Mouse (Mus musculus) myocyte (in vitro differentiated cells): ENCODE data around the gene Olfr1373. TPM values are rescaled to one million over a fixed set of nuclear protein-coding genes. Genes with fewer than 3 reads are reported as not detected.
A peak's percentile ranks its signal among the peaks of the same experiment; 100 is the strongest.

ENCODE experiments used
- H3K27me3 ChIP-seq: one replicate; pipeline ENCODE4 v1.6.1; 2011; ENCODE audit not compliant: control insufficient read depth, insufficient read depth, insufficient read length
- H3K36me3 ChIP-seq: one replicate; pipeline ENCODE4 v1.6.1; 2011; ENCODE audit not compliant: control insufficient read depth, insufficient read depth
- H3K4me2 ChIP-seq: one replicate; pipeline ENCODE4 v1.6.1; 2011; ENCODE audit warnings: low read depth, control low read depth
- H3K4me3 ChIP-seq: one replicate; pipeline ENCODE4 v1.5.1; 2011; ENCODE audit warnings: mild to moderate bottlenecking, control low read depth, moderate library complexity
- H3K79me2 ChIP-seq: one replicate; pipeline ENCODE4 v1.6.1; 2011; ENCODE audit not compliant: control insufficient read depth, insufficient read depth
- H3ac ChIP-seq: one replicate; pipeline ENCODE4 v1.6.1; 2011; ENCODE audit not compliant: control insufficient read depth, insufficient read length
- CEBPB ChIP-seq: IDR thresholded peaks from 2 replicates; pipeline ENCODE4 v1.6.1; 2011; ENCODE audit warnings: mild to moderate bottlenecking, moderate library complexity; ENCODE audit not compliant: poor library complexity, insufficient read depth, severe bottlenecking
- E2F4 ChIP-seq: IDR thresholded peaks from one replicate; pipeline ENCODE4 v1.6.1; 2011; ENCODE audit warnings: mild to moderate bottlenecking, control low read depth, moderate library complexity; ENCODE audit not compliant: insufficient read depth
- MAX ChIP-seq: IDR thresholded peaks from one replicate; pipeline ENCODE4 v1.6.1; 2011; ENCODE audit warnings: low read depth, mild to moderate bottlenecking, control low read depth
- MYOD1 ChIP-seq, 3 experiments: IDR thresholded peaks; one replicate each; pipeline ENCODE4 v1.6.1; 2011; ENCODE audit warnings: control low read depth in 2 of 3, low read depth in 2 of 3, mild to moderate bottlenecking in 2 of 3, moderate library complexity in 1 of 3; ENCODE audit not compliant: insufficient read length in 2 of 3, control insufficient read depth in 1 of 3
- MYOG ChIP-seq, 3 experiments: IDR thresholded peaks; one replicate each; pipeline ENCODE4 v1.6.1; 2011; ENCODE audit warnings: control low read depth in 2 of 3, low read depth in 2 of 3, mild to moderate bottlenecking in 2 of 3; ENCODE audit not compliant: insufficient read length in 2 of 3, control insufficient read depth in 1 of 3, insufficient read depth in 1 of 3
- POLR2A ChIP-seq: IDR thresholded peaks from one replicate; pipeline ENCODE4 v1.6.1; 2011; ENCODE audit warnings: low read depth, mild to moderate bottlenecking, control low read depth, moderate library complexity; ENCODE audit not compliant: insufficient read length
- POLR2AphosphoS2 ChIP-seq: IDR thresholded peaks from one replicate; pipeline ENCODE4 v1.6.1; 2011; ENCODE audit warnings: low read depth, control low read depth; ENCODE audit not compliant: insufficient read length
- REST ChIP-seq: IDR thresholded peaks from one replicate; pipeline ENCODE4 v1.6.1; 2011; ENCODE audit warnings: mild to moderate bottlenecking, control low read depth, moderate library complexity; ENCODE audit not compliant: insufficient read depth, insufficient read length
- SRF ChIP-seq: IDR thresholded peaks from one replicate; pipeline ENCODE4 v1.6.1; 2011; ENCODE audit warnings: low read depth; ENCODE audit not compliant: control insufficient read depth, insufficient read length
- TCF12 ChIP-seq: IDR thresholded peaks from one replicate; pipeline ENCODE4 v1.6.1; 2011; ENCODE audit warnings: mild to moderate bottlenecking, control low read depth; ENCODE audit not compliant: poor library complexity, insufficient read depth, severe bottlenecking
- TCF3 ChIP-seq: IDR thresholded peaks from one replicate; pipeline ENCODE4 v1.6.1; 2011; ENCODE audit warnings: low read depth, control low read depth; ENCODE audit not compliant: insufficient read length
- USF1 ChIP-seq: IDR thresholded peaks from one replicate; pipeline ENCODE4 v1.6.1; 2011; ENCODE audit warnings: low read depth, mild to moderate bottlenecking, control low read depth, moderate library complexity
- polyA plus RNA-seq: library from polyadenylated mRNA; unstranded; fragments of >200 nt; fragmentation: generic; extraction: Trizol; gene quantifications from one replicate; pipeline ENCODE4 v1.2.1, GENCODE M21; 2012; ENCODE audit warnings: missing spikeins

The Olfr1373 gene
- polyA plus RNA-seq, 1 experiment: not detected

DNA sequence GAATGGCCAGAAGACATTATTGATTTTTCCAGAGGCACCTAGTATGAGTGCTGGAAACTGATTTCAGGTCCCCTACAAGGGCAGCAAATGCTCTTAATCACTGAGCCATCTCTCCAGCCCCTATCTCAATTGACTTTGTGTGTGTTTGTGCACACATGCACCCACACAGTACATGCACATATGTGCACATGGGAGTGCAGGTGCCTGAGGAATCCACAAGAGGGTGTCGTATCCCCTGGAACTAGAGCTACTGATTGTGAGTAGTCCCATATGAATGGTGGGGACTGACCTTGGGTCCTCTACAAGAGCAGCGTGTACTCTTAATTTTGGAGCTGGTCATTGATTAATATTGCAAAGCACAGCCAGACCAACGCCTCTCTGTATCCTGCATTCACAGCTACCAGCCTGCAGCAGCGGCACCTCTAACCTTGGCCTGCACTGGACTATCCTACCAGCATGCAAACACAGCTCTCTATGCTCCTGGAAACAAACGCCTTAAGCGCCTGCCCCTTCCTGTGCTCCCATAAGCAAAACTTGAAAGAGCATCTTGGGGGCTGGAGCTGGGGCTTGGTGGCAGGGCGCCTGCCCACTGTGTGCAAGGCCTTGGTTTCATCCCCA is 14.8 kb downstream of the Olfr1373 start:
- Histone ChIP-seq H3K79me2 (no peaks in the 10 kb centered on the region), H3K27me3 (no peaks in the 10 kb centered on the region), H3K36me3 (no peaks in the 10 kb centered on the region), H3K4me2 (no peak overlapping the region), H3K4me3 (no peak overlapping the region), H3ac (no peak overlapping the region)
- TF ChIP-seq MYOD1 (IDR thresholded peaks at IDR 0.05; ENCODE audit: control insufficient read depth in 1 of 3, insufficient read length in 2 of 3, low read depth in 2 of 3) (no peak), POLR2A (peak; percentile 13), POLR2AphosphoS2 (peak; percentile 77)

DNA sequence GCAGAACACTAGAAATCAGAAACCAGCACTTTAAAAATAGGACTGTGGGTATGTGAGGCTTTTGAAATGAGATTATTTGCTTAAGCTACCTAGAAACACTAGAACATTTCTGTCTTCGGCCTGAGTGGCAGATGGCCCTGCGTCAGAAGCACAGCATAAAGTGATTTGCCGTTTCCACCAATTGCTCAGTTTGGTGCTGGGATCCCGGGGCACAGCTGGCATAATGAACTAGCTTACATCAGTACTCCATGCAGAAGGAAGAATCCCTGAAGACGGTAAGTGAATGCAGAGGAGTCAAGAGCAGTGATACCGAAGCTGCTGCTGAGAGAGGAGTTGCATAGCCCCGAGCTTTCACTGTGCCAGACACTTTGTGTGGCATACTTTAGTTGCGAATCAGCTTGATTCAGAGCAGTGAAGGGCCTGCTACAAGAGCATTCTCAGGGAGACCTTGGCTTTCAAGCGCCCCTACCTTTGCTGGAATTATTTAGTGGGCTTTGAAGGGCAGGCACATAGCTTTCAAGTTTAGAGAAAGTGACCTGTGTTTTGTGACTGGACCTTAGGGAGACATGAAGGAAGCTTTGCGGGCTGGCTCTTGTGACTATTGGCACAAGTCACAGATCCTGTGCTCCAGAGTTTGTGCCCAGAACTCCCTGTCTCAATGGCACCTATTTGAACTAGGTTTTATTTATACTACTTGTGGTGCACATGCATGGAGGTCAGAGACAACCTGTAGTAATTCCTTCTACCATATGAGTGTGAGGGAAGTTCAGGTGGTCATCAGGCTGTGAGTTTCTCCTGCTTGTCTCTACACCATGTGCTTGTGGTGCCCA is 15.5 kb downstream of the Olfr1373 start:
- TF ChIP-seq POLR2AphosphoS2 (peak; percentile 62), MYOG (IDR thresholded peaks at IDR 0.05; ENCODE audit: control insufficient read depth in 1 of 3, insufficient read depth in 1 of 3, insufficient read length in 2 of 3, low read depth in 2 of 3) (no peak)
- H3ac ChIP-seq: no peak overlapping the region
- H3K79me2 ChIP-seq: no peaks in the 10 kb centered on the region
- H3K4me3 ChIP-seq: no peak overlapping the region
- peaks cover 2% of the 10 kb centered on the region for H3K36me3 ChIP-seq
- no peak overlapping the region for H3K4me2 ChIP-seq
- no peaks in the 10 kb centered on the region for H3K27me3 ChIP-seq

DNA sequence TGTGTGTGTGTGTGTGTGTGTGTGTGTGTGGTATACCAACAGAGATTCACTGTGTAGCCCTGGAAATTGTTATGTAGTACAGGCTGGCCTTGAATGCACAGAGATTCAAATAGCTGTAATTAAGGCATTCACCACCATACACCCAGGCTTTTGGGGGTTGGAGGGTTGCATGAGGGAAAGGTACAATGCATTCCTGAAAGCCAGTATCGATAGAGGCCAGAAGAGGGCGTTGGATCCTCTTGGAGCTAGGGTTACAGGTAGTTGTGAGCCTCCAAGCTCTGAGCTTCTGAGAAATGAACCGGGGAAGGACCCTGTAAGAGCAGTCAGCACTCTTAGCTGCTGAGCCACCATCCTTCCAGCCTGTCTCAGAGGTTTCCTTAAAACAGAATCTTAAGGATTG is 16.2 kb downstream of the Olfr1373 start:
- H3ac ChIP-seq: no peak overlapping the region
- H3K4me3 ChIP-seq: no peak overlapping the region
- no peak overlapping the region for H3K4me2 ChIP-seq
- H3K79me2 ChIP-seq: no peaks in the 10 kb centered on the region
- peaks cover 9% of the 10 kb centered on the region for H3K36me3 ChIP-seq
- TF ChIP-seq POLR2AphosphoS2 (peak; percentile 1), REST (no peak)
- H3K27me3 ChIP-seq: no peaks in the 10 kb centered on the region

DNA sequence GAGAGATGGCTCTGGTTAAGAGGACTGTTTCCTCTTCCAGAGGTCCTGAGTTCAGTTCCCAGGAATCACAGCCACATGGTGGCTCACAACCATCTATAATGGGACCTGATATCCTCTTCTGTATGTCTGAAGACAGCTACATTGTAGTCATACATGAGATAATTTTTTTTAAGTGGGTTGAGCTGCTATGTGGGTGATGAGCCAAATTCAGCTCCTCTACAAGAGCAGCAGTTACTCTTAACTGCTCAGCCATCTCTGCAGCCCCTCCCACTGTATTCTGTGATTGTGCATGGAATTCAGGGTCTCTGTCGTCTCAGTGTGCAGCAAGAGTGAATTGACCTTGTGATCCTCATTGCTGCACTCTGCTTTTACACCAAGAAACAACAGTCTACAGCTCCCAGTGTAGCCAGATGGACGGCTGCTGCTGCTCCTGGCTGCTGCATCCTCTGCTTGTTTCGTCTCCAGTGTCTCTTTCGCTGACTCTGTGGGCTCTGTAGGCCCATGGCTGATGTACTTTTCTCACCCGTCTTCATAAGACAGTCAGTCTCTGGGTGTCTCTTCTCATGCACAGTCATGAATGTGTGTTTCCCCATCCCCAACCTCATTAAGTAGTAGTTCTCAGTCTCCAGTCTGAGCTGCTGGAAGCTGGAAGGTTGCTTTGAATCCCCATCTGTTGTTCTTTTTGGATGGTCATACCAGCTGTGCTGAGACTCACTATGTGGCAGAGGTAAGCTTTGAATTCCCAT is 16.8 kb downstream of the Olfr1373 start:
- Histone ChIP-seq H3K4me2 (no peak overlapping the region), H3K27me3 (no peaks in the 10 kb centered on the region), H3ac (no peak overlapping the region), H3K4me3 (no peak overlapping the region), H3K36me3 (peaks cover 16% of the 10 kb centered on the region), H3K79me2 (no peaks in the 10 kb centered on the region)
- TF ChIP-seq SRF (no peak), REST (no peak), MYOG (IDR thresholded peaks at IDR 0.05; ENCODE audit: control insufficient read depth in 1 of 3, insufficient read depth in 1 of 3, insufficient read length in 2 of 3, low read depth in 2 of 3) (no peak), MAX (no peak), CEBPB (no peak), TCF3 (no peak), TCF12 (no peak), POLR2A (no peak), POLR2AphosphoS2 (peak; percentile 60)

DNA sequence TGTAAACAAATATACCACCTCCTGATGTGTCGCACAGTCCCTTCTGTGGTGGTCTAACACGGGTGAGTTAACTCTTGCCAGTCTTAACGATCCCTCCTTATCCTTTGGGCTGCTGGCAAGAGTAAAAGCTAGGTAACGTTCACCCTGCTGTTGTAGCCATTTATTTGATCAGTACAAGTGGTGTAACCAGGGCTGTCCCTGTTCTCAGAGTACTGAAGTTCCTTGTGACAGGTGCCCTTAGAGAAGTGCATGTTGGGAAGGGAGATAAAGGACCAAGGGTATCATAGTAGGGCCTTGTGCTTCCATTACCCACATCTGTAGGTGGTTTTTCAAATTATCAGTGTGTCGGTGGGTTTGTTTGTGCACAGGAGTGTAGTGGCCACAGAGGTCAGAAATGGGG is 17.6 kb downstream of the Olfr1373 start:
- peaks cover 21% of the 10 kb centered on the region for H3K36me3 ChIP-seq

More for the DNA sequence above, 17.6 kb downstream of the Olfr1373 start:
- H3K4me3 ChIP-seq: no peak overlapping the region
- H3K4me2 ChIP-seq: no peak overlapping the region
- no peak for TF ChIP-seq USF1
- TF ChIP-seq TCF3: no peak
- TF ChIP-seq MYOG (IDR thresholded peaks at IDR 0.05; ENCODE audit: control insufficient read depth in 1 of 3, insufficient read depth in 1 of 3, insufficient read length in 2 of 3, low read depth in 2 of 3): no peak
- TF ChIP-seq E2F4: no peak
- TF ChIP-seq REST: no peak
- no peak for TF ChIP-seq MAX
- TF ChIP-seq MYOD1 (IDR thresholded peaks at IDR 0.05; ENCODE audit: control insufficient read depth in 1 of 3, insufficient read length in 2 of 3, low read depth in 2 of 3): no peak
- TF ChIP-seq SRF: no peak
- TF ChIP-seq TCF12: no peak
- no peaks in the 10 kb centered on the region for H3K27me3 ChIP-seq
- H3ac ChIP-seq: no peak overlapping the region
- H3K79me2 ChIP-seq: no peaks in the 10 kb centered on the region
